Comparison of ENCODE assay signal across 26 mouse cellular contexts in the genomic region with DNA sequence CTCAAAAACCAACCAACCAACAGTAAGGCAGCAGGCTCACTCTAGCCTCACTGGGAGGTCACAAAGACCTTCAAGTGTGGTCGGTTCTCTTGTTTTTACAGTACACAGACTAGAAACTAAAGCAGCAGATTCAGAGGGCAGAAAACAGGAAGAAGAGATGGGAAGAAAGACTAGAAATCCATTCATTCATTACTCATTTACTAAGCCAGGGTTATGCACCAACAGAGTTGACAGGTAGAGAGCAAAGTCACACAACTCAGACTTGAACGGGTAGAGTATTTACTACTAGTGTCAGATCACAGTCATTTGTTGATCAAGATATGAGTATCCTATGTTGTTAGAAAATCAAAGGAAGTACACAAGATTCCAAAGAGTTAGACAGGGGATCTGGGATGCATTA. TPM values are rescaled to one million over a fixed set of nuclear protein-coding genes. Genes with fewer than 3 reads are reported as not detected.
DNase-seq lines count a peak whose midpoint lies in the region; ATAC-seq lines count a peak whose summit lies in the region.
"Had no signal": no experiment of that assay in that cellular context is flagged by ENCODE, and none has a peak within 500 bp of the region (broad histone marks: within the 10 kb centered on the region; RNA-seq: fewer than 3 reads in every experiment).

No protein-coding gene starts in this region.

- no peaks in the 10 kb centered on the region for H3K4me1 ChIP-seq in kidney, embryonic 16.5 days (ENCODE audit: insufficient read depth, low read length)
- peaks cover 9% of the 10 kb centered on the region for H3K4me1 ChIP-seq in liver, embryonic 12.5 days
- peaks cover 6% of the 10 kb centered on the region for H3K4me1 ChIP-seq in liver, embryonic 15.5 days (replicated peaks)
- H3K4me1 ChIP-seq: embryonic facial prominence, embryonic 10.5 days; embryonic facial prominence, embryonic 13.5 days; forebrain, embryonic 10.5 days; forebrain, embryonic 13.5 days; hindbrain, embryonic 12.5 days; hindbrain, embryonic 15.5 days had no signal

- no peaks in the 10 kb centered on the region for H3K9me3 ChIP-seq in kidney, embryonic 16.5 days (ENCODE audit: low read length)
- no peaks in the 10 kb centered on the region for H3K9me3 ChIP-seq in liver, embryonic 12.5 days (replicated peaks)
- no peaks in the 10 kb centered on the region for H3K9me3 ChIP-seq in liver, embryonic 15.5 days (replicated peaks)
- H3K9me3 ChIP-seq: embryonic facial prominence, embryonic 10.5 days; embryonic facial prominence, embryonic 13.5 days; forebrain, embryonic 10.5 days; forebrain, embryonic 13.5 days; heart, embryonic 10.5 days; hindbrain, embryonic 12.5 days; hindbrain, embryonic 15.5 days had no signal

- no peaks in the 10 kb centered on the region for H3K27me3 ChIP-seq in kidney, embryonic 16.5 days (ENCODE audit: insufficient read depth, low read length)
- no peaks in the 10 kb centered on the region for H3K27me3 ChIP-seq in liver, embryonic 12.5 days (replicated peaks)
- no peaks in the 10 kb centered on the region for H3K27me3 ChIP-seq in liver, embryonic 15.5 days
- H3K27me3 ChIP-seq: embryonic facial prominence, embryonic 13.5 days; forebrain, embryonic 13.5 days; hindbrain, embryonic 12.5 days; hindbrain, embryonic 15.5 days had no signal

- peak; percentile 14 for DNase-seq in kidney, postnatal 14 days
- DNase-seq in gastrocnemius, postnatal 25 days: no peak
- no peak for DNase-seq in frontal cortex, postnatal 10 days (ENCODE audit: low spot score in 2 of 2)
- DNase-seq: adrenal gland, adult 8-10 months; adrenal gland, postnatal 25 days; cerebellum, adult 11-12 months; cerebellum, adult 8-10 months; cerebellum, postnatal 10 days; cerebellum, postnatal 36 days; embryo, embryonic 11 days; gastrocnemius, adult 2 months; gastrocnemius, postnatal 14 days; heart, adult 2 months had no signal

- H3K4me3 ChIP-seq in kidney, embryonic 16.5 days (ENCODE audit: low read length): no peak overlapping the region
- H3K4me3 ChIP-seq in liver, embryonic 12.5 days: no peak overlapping the region
- no peak overlapping the region for H3K4me3 ChIP-seq in liver, embryonic 15.5 days (replicated peaks)
- H3K4me3 ChIP-seq: embryonic facial prominence, embryonic 10.5 days; embryonic facial prominence, embryonic 13.5 days; erythroblast, embryonic 14.5 days; forebrain, embryonic 10.5 days; forebrain, embryonic 13.5 days; gastrocnemius, adult 2 months; heart, adult 2 months; heart, embryonic 10.5 days; hindbrain, embryonic 12.5 days; hindbrain, embryonic 15.5 days had no signal

- H3K36me3 ChIP-seq in kidney, embryonic 16.5 days (ENCODE audit: insufficient read depth, low read length): peaks cover 38% of the 10 kb centered on the region
- peaks cover 76% of the 10 kb centered on the region for H3K36me3 ChIP-seq in liver, embryonic 12.5 days
- peaks cover 56% of the 10 kb centered on the region for H3K36me3 ChIP-seq in liver, embryonic 15.5 days (replicated peaks)

- no peak for ATAC-seq in kidney, embryonic 16.5 days (ENCODE audit: low FRiP score, low TSS enrichment)
- peak; percentile 33; the same call in 1 of the 2 replicates for ATAC-seq in liver, embryonic 12.5 days
- peak; percentile 47; the same call in 1 of the 2 replicates for ATAC-seq in liver, embryonic 15.5 days (ENCODE audit: insufficient read depth)
- ATAC-seq: CD4-positive, CD25-positive, alpha-beta regulatory T cell, adult 4 months; forebrain, embryonic 13.5 days; forebrain, embryonic 16.5 days had no signal

- H3K9ac ChIP-seq in kidney, embryonic 16.5 days (replicated peaks; ENCODE audit: low read length): no peak overlapping the region
- no peak overlapping the region for H3K9ac ChIP-seq in liver, embryonic 12.5 days
- no peak overlapping the region for H3K9ac ChIP-seq in liver, embryonic 15.5 days
- H3K9ac ChIP-seq: embryonic facial prominence, embryonic 13.5 days; forebrain, embryonic 13.5 days; hindbrain, embryonic 12.5 days; hindbrain, embryonic 15.5 days had no signal

- H3K4me2 ChIP-seq in kidney, embryonic 16.5 days (replicated peaks; ENCODE audit: low read depth, low read length): no peak overlapping the region
- H3K4me2 ChIP-seq in liver, embryonic 12.5 days: no peak overlapping the region
- no peak overlapping the region for H3K4me2 ChIP-seq in liver, embryonic 15.5 days
- H3K4me2 ChIP-seq: embryonic facial prominence, embryonic 13.5 days; forebrain, embryonic 13.5 days; hindbrain, embryonic 12.5 days; hindbrain, embryonic 15.5 days had no signal

- 74% methylated on average over 2 of the region's 2 CpGs for WGBS in kidney, embryonic 16.5 days
- WGBS in liver, embryonic 12.5 days (ENCODE audit: insufficient replicate concordance): 67% methylated on average over 2 of the region's 2 CpGs
- WGBS in liver, embryonic 15.5 days (ENCODE audit: insufficient replicate concordance): 58% methylated on average over 2 of the region's 2 CpGs

- no peak overlapping the region for H3K27ac ChIP-seq in kidney, embryonic 16.5 days (ENCODE audit: low read length)
- no peak overlapping the region for H3K27ac ChIP-seq in liver, embryonic 12.5 days
- 0 out of 2 replicates have a peak overlapping the region, but pooled peaks have one; percentile 20 for H3K27ac ChIP-seq in liver, embryonic 15.5 days (replicated peaks)
- H3K27ac ChIP-seq: embryonic facial prominence, embryonic 10.5 days; embryonic facial prominence, embryonic 13.5 days; forebrain, embryonic 10.5 days; forebrain, embryonic 13.5 days; gastrocnemius, adult 2 months; heart, adult 2 months; heart, embryonic 10.5 days; hindbrain, embryonic 12.5 days; hindbrain, embryonic 15.5 days had no signal

RNA-seq across cellular contexts. Expression of a gene that starts 13.9 kb away (rescaled TPM):
- polyA plus RNA-seq in kidney, embryonic 16.5 days (2015; fragmentation: Nextera tagmentation; extraction: Ambion mirVana): 70.7 and 71.2 TPM in 2 replicates
- polyA plus RNA-seq in liver, embryonic 12.5 days (2016; fragmentation: Nextera tagmentation; extraction: Ambion mirVana): 81.6 and 82.7 TPM in 2 replicates
- polyA plus RNA-seq in liver, embryonic 15.5 days (2015; fragmentation: Nextera tagmentation; extraction: Ambion mirVana): 51.4 and 56.5 TPM in 2 replicates
- total RNA-seq in gastrocnemius, postnatal 25 days (2021): 10 to 100 TPM; 34.5 to 37.3 TPM

RNA-seq across cellular contexts. Expression of a gene that starts 18.3 kb away (rescaled TPM):
- 238 and 251 TPM in 2 replicates for polyA plus RNA-seq in kidney, embryonic 16.5 days (2015; fragmentation: Nextera tagmentation; extraction: Ambion mirVana)
- 156 and 176 TPM in 2 replicates for polyA plus RNA-seq in liver, embryonic 12.5 days (2016; fragmentation: Nextera tagmentation; extraction: Ambion mirVana)
- 121 and 123 TPM in 2 replicates for polyA plus RNA-seq in liver, embryonic 15.5 days (2015; fragmentation: Nextera tagmentation; extraction: Ambion mirVana)
- 100 to 1,000 TPM; 273 to 293 TPM for total RNA-seq in gastrocnemius, postnatal 25 days (2021)
